Mouse (Mus musculus) liver, embryonic 11.5 days (tissue): ENCODE measurements around the gene Acox1. TPM values are rescaled to one million over a fixed set of nuclear protein-coding genes. Genes with fewer than 3 reads are reported as not detected.

Source experiments
- ATAC-seq: fragments of 200-750 bp; cut with Nextera tagmentation; replicated peaks from 2 replicates; pipeline ENCODE4 v1.8.0; 2017; ENCODE audit warnings: moderate number of reproducible peaks, mild to moderate bottlenecking, moderate TSS enrichment, moderate library complexity; ENCODE audit not compliant: low FRiP score
- DNase-seq: peaks from one replicate; pipeline ENCODE4 v3.0.0-alpha.2; 2017; ENCODE audit warnings: low spot score
- H3K27ac ChIP-seq: fragments of 300-500 bp; sonication (generic); 2 replicates; pipeline ENCODE4 v1.5.1; 2014; ENCODE audit warnings: mild to moderate bottlenecking, low read depth, low read length, control low read depth
- H3K27me3 ChIP-seq: fragments of 300-500 bp; sonication (generic); replicated peaks from 2 replicates; pipeline ENCODE4 v1.6.1; 2014; ENCODE audit warnings: low read length, mixed read lengths; ENCODE audit not compliant: control insufficient read depth, insufficient read depth
- H3K36me3 ChIP-seq: fragments of 300-500 bp; sonication (generic); 2 replicates; pipeline ENCODE4 v1.6.1; 2014; ENCODE audit warnings: mild to moderate bottlenecking, low read length, moderate library complexity, mixed read lengths; ENCODE audit not compliant: control insufficient read depth, insufficient read depth
- H3K4me1 ChIP-seq: fragments of 300-500 bp; sonication (generic); replicated peaks from 2 replicates; pipeline ENCODE4 v1.6.1; 2014; ENCODE audit warnings: low read length, mixed read lengths; ENCODE audit not compliant: control insufficient read depth, insufficient read depth
- H3K4me2 ChIP-seq: fragments of 300-500 bp; sonication (generic); 2 replicates; pipeline ENCODE4 v1.6.1; 2014; ENCODE audit warnings: mild to moderate bottlenecking, control low read depth, moderate library complexity
- H3K4me3 ChIP-seq: fragments of 300-500 bp; sonication (generic); 2 replicates; pipeline ENCODE4 v1.5.1; 2014; ENCODE audit warnings: low read depth, low read length, control low read depth
- H3K9ac ChIP-seq: fragments of 300-500 bp; sonication (generic); 2 replicates; pipeline ENCODE4 v1.6.1; 2014; ENCODE audit warnings: low read depth, low read length, control low read depth
- H3K9me3 ChIP-seq: fragments of 300-500 bp; sonication (generic); 2 replicates; pipeline ENCODE4 v1.6.1; 2016; ENCODE audit warnings: low read length, inconsistent platforms, mixed read lengths; ENCODE audit not compliant: control insufficient read depth
- WGBS: fragments of 180-500 bp; shearing (Covaris S2); extraction: QIAGEN DNeasy Blood & Tissue Kit; methylation state at CpG from one replicate; pipeline ENCODE4 v1.1.7; 2014; 5-methylcytosine and 5-hydroxymethylcytosine counted together
- polyA plus RNA-seq: library from polyadenylated mRNA; unstranded; fragments of >200 nt; fragmentation: Nextera tagmentation; extraction: Ambion mirVana; gene quantifications from 2 replicates; pipeline ENCODE4 v1.2.1, GENCODE M21; 2014

Gene Acox1
- polyA plus RNA-seq, 1 experiment from 2014 or later: 23.6 TPM

GRCm38 (mm10) chr11:116146294-116146985 lies 52.4 kb downstream of the Acox1 start:
- H3K4me2 ChIP-seq: no peak overlapping the region
- no peak overlapping the region for H3K4me3 ChIP-seq
- H3K4me1 ChIP-seq: peaks cover 26% of the 10 kb centered on the region
- WGBS: 84% methylated on average over 25 of the region's 25 CpGs
- H3K27ac ChIP-seq: no peak overlapping the region
- DNase-seq (no peak), ATAC-seq (no peak)
- no peaks in the 10 kb centered on the region for H3K9me3 ChIP-seq
- no peaks in the 10 kb centered on the region for H3K27me3 ChIP-seq
- peaks cover 46% of the 10 kb centered on the region for H3K36me3 ChIP-seq
- no peak overlapping the region for H3K9ac ChIP-seq

- no peak overlapping the region for H3K4me2 ChIP-seq
- peaks cover 20% of the 10 kb centered on the region for H3K4me1 ChIP-seq
- H3K27me3 ChIP-seq: no peaks in the 10 kb centered on the region
- H3K9ac ChIP-seq: no peak overlapping the region
- 79% methylated on average over 18 of the region's 18 CpGs for WGBS
- no peak overlapping the region for H3K4me3 ChIP-seq
- H3K27ac ChIP-seq: peak overlapping the region; percentile 4; the same call in 1 of the 2 replicates
- DNase-seq (no peak), ATAC-seq (no peak)
- peaks cover 40% of the 10 kb centered on the region for H3K36me3 ChIP-seq
- H3K9me3 ChIP-seq: no peaks in the 10 kb centered on the region
These were observed 53.2 kb downstream of the Acox1 start for GRCm38 (mm10) chr11:116145481-116146293.

- Histone ChIP-seq H3K27me3 (no peaks in the 10 kb centered on the region), H3K9me3 (no peaks in the 10 kb centered on the region), H3K36me3 (peaks cover 27% of the 10 kb centered on the region), H3K4me2 (no peak overlapping the region), H3K9ac (no peak overlapping the region), H3K4me3 (no peak overlapping the region), H3K4me1 (peaks cover 23% of the 10 kb centered on the region), H3K27ac (peak overlapping the region; percentile 73; the same call in 1 of the 2 replicates)
- no peak for ATAC-seq
- 75% methylated on average over 3 of the region's 3 CpGs for WGBS
- no peak for DNase-seq
These were observed 55.4 kb downstream of the Acox1 start for GRCm38 (mm10) chr11:116143468-116143867.

GRCm38 (mm10) chr11:116142211-116142991 lies 56.4 kb downstream of the Acox1 start:
- DNase-seq (no peak), ATAC-seq (peak; percentile 41)
- H3K27ac ChIP-seq: peak overlapping the region; percentile 73
- no peaks in the 10 kb centered on the region for H3K9me3 ChIP-seq
- H3K4me1 ChIP-seq: peaks cover 29% of the 10 kb centered on the region
- 0 out of 2 replicates have a peak overlapping the region, but pooled peaks have one; percentile 7 for H3K4me2 ChIP-seq
- no peaks in the 10 kb centered on the region for H3K27me3 ChIP-seq
- no peak overlapping the region; the same call in 1 of the 2 replicates for H3K4me3 ChIP-seq
- H3K36me3 ChIP-seq: peaks cover 23% of the 10 kb centered on the region
- H3K9ac ChIP-seq: peak overlapping the region; percentile 43; the same call in 1 of the 2 replicates
- WGBS: 68% methylated on average over 10 of the region's 10 CpGs

- Histone ChIP-seq H3K9ac (peak within 1 kb of the TSS; percentile 87), H3K36me3 (peaks cover 18% of the 10 kb centered on the region), H3K27ac (peak within 1 kb of the TSS; percentile 69), H3K27me3 (no peaks in the 10 kb centered on the region), H3K4me1 (peaks cover 29% of the 10 kb centered on the region), H3K9me3 (no peaks in the 10 kb centered on the region), H3K4me2 (peak within 1 kb of the TSS; percentile 81), H3K4me3 (peak within 1 kb of the TSS; percentile 89)
- under 1% methylated on average over 60 of the region's 60 CpGs for WGBS
- peak; percentile 95 for DNase-seq
- ATAC-seq: peak; percentile 93
These were observed 60.2 kb downstream of the Acox1 start, which contains the start of gene Mrpl38 for GRCm38 (mm10) chr11:116138468-116139138. Gene Mrpl38 (minus strand): TSS chr11:116138868.

- peak; percentile 4; the same call in 1 of the 2 replicates for ATAC-seq
- Histone ChIP-seq H3K27ac (peak overlapping the region; percentile 69), H3K9ac (peak overlapping the region; percentile 87), H3K27me3 (no peaks in the 10 kb centered on the region), H3K36me3 (peaks cover 15% of the 10 kb centered on the region), H3K4me1 (peaks cover 23% of the 10 kb centered on the region), H3K4me2 (peak overlapping the region; percentile 81), H3K4me3 (peak overlapping the region; percentile 89), H3K9me3 (no peaks in the 10 kb centered on the region)
- DNase-seq: no peak
- WGBS: under 1% methylated on average over 20 of the region's 20 CpGs
These were observed 60.8 kb downstream of the Acox1 start for GRCm38 (mm10) chr11:116138096-116138467.

GRCm38 (mm10) chr11:116134171-116134570 lies 64.7 kb downstream of the Acox1 start:
- no peak for ATAC-seq
- Histone ChIP-seq H3K4me2 (no peak overlapping the region), H3K27ac (no peak overlapping the region), H3K27me3 (no peaks in the 10 kb centered on the region), H3K9ac (no peak overlapping the region), H3K4me3 (no peak overlapping the region), H3K36me3 (peaks cover 21% of the 10 kb centered on the region), H3K9me3 (no peaks in the 10 kb centered on the region), H3K4me1 (peaks cover 16% of the 10 kb centered on the region)
- WGBS: 83% methylated on average over 10 of the region's 10 CpGs
- no peak for DNase-seq

GRCm38 (mm10) chr11:116133497-116133896 lies 65.3 kb downstream of the Acox1 start:
- Histone ChIP-seq H3K4me2 (no peak overlapping the region), H3K27ac (no peak overlapping the region), H3K4me1 (peaks cover 15% of the 10 kb centered on the region), H3K4me3 (no peak overlapping the region), H3K9me3 (no peaks in the 10 kb centered on the region), H3K9ac (no peak overlapping the region), H3K27me3 (no peaks in the 10 kb centered on the region), H3K36me3 (peaks cover 21% of the 10 kb centered on the region)
- ATAC-seq (no peak), DNase-seq (no peak)
- WGBS: 80% methylated on average over 5 of the region's 5 CpGs
